Mouse (Mus musculus) megakaryocyte, embryonic 14.5 days (primary cell): ENCODE data around the gene Gm49388.

Experiments used
- FLI1 ChIP-seq: IDR thresholded peaks from 2 replicates; pipeline ENCODE4 v1.6.1; 2012; ENCODE audit warnings: low read length, inconsistent platforms, mixed read lengths
- GATA1 ChIP-seq: IDR thresholded peaks from 3 replicates; pipeline ENCODE4 v1.6.1; 2012; ENCODE audit warnings: mixed read lengths, low read length, inconsistent platforms, borderline replicate concordance

GRCm38 (mm10) chr7:127841340-127842000, 56.1 kb downstream of the Gm49388 start:
- TF ChIP-seq GATA1 (no peak), FLI1 (no peak)
